Mouse (Mus musculus) heart, postnatal 0 days (tissue): ENCODE data around the gene Neurod4. TPM values are rescaled to one million over a fixed set of nuclear protein-coding genes. Genes with fewer than 3 reads are reported as not detected.

ENCODE experiments used
- ATAC-seq: fragments of 200-750 bp; cut with Nextera tagmentation; 2 replicates; pipeline ENCODE4 v1.8.0; 2017; ENCODE audit warnings: low read depth, moderate number of reproducible peaks, moderate library complexity; ENCODE audit not compliant: insufficient read depth
- DNase-seq: peaks from one replicate; pipeline ENCODE4 v3.0.0-alpha.2; 2016; ENCODE audit warnings: low spot score
- H3K27ac ChIP-seq: fragments of 300-500 bp; sonication (generic); 2 replicates; pipeline ENCODE4 v1.5.1; 2014; ENCODE audit warnings: low read depth, mild to moderate bottlenecking
- H3K27me3 ChIP-seq: fragments of 300-500 bp; sonication (generic); 2 replicates; pipeline ENCODE4 v1.6.1; 2014; ENCODE audit warnings: low read length, mixed read lengths; ENCODE audit not compliant: control insufficient read depth, insufficient read depth
- H3K36me3 ChIP-seq: fragments of 300-500 bp; sonication (generic); replicated peaks from 2 replicates; pipeline ENCODE4 v1.6.1; 2014; ENCODE audit warnings: low read length, mixed read lengths; ENCODE audit not compliant: control insufficient read depth, insufficient read depth
- H3K4me1 ChIP-seq: fragments of 300-500 bp; sonication (generic); 2 replicates; pipeline ENCODE4 v1.6.1; 2014; ENCODE audit warnings: antibody characterized with exemption; ENCODE audit not compliant: control insufficient read depth, insufficient read depth
- H3K4me2 ChIP-seq: fragments of 300-500 bp; sonication (generic); 2 replicates; pipeline ENCODE4 v1.6.1; 2014; ENCODE audit warnings: low read depth, mild to moderate bottlenecking, low read length, moderate library complexity
- H3K4me3 ChIP-seq: fragments of 300-500 bp; sonication (generic); 2 replicates; pipeline ENCODE4 v1.5.1; 2014; ENCODE audit warnings: low read depth, low read length
- H3K9ac ChIP-seq: fragments of 300-500 bp; sonication (generic); replicated peaks from 2 replicates; pipeline ENCODE4 v1.6.1; 2014; ENCODE audit warnings: low read depth, low read length, mixed read lengths
- H3K9me3 ChIP-seq: fragments of 300-500 bp; sonication (generic); replicated peaks from 2 replicates; pipeline ENCODE4 v1.6.1; 2016; ENCODE audit warnings: low read length; ENCODE audit not compliant: control insufficient read depth
- CTCF ChIP-seq: IDR thresholded peaks from 2 replicates; pipeline ENCODE4 v1.5.1; 2016; ENCODE audit warnings: antibody characterized with exemption, control low read depth, low read depth
- EP300 ChIP-seq: IDR thresholded peaks from 2 replicates; pipeline ENCODE4 v1.6.1; 2016; ENCODE audit warnings: antibody characterized with exemption, low read depth
- WGBS: fragments of 180-500 bp; shearing (Covaris S2); extraction: QIAGEN DNeasy Blood & Tissue Kit; methylation state at CpG from one replicate; pipeline ENCODE4 v1.1.7; 2014; 5-methylcytosine and 5-hydroxymethylcytosine counted together
- polyA plus RNA-seq: library from polyadenylated mRNA; unstranded; fragments of >200 nt; fragmentation: Nextera tagmentation; extraction: Ambion mirVana; gene quantifications from 2 replicates; pipeline ENCODE4 v1.2.1, GENCODE M21; 2015
- total RNA-seq: library from RNA; depleted of rRNA; stranded (reverse); fragments of >200 nt; gene quantifications from 2 replicates; pipeline ENCODE4 v1.2.3, GENCODE M21; 2014; ENCODE audit warnings: low replicate concordance; rRNA removed

The Neurod4 gene
- total RNA-seq = not detected in 2 replicates
- not detected in 2 replicates for polyA plus RNA-seq

DNA sequence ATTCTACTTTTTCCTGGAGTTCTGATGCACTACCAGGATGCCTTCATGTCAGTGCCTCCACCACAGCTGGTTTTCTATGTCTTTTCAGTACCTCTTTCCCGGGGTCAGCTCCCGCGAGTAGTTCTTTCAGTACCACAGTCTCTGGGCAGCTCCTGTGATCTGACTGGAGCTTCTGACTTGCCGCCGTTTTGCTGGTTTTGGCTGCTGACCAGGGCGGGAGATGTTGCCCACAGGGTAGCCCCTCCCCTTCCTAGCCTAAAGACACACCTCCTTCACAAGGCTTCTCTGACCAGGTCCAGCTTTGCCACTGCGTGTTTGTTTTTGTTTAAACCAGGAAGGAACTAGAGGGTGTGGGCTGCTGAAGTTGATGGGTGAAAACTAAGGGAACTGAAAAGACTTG, at the start of gene Neurod4:
Gene Neurod4, minus strand, starts transcription at position 175 of the 400 bp plus-strand sequence.
- no peak within 1 kb of the TSS for H3K9ac ChIP-seq
- no peaks in the 10 kb centered on the region for H3K9me3 ChIP-seq
- H3K4me3 ChIP-seq = no peak within 1 kb of the TSS
- DNase-seq (peak; percentile 49), ATAC-seq (peak; percentile 75; the same call in 1 of the 2 replicates)
- under 1% methylated on average over 7 of the region's 7 CpGs for WGBS
- H3K4me1 ChIP-seq = no peaks in the 10 kb centered on the region
- no peak within 1 kb of the TSS for H3K4me2 ChIP-seq
- no peaks in the 10 kb centered on the region for H3K27me3 ChIP-seq
- H3K36me3 ChIP-seq = no peaks in the 10 kb centered on the region
- TF ChIP-seq CTCF (no peak), EP300 (no peak)
- H3K27ac ChIP-seq = no peak within 1 kb of the TSS

DNA sequence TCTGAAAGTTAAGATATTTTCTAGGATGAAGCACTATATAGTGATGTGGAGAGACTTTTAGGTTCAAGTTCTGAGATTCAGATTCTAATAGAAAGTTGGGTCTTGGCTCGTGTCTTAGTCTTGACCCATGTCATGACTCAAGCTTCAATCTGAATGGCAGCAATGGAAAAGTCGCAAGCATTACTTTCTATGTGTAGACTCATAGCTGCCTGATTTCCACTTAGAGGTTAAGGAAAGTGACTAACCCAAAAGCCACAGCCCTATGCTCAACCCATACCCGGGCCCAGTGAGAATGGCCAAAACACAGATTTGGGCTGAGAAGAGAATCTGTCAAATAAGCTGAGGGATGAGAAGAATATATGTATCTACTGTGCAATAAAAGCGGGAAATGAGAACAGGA, 44.2 kb upstream of the Neurod4 start:
- no peaks in the 10 kb centered on the region for H3K36me3 ChIP-seq
- no peak overlapping the region; the same call in 1 of the 2 replicates for H3K4me3 ChIP-seq
- no peaks in the 10 kb centered on the region for H3K27me3 ChIP-seq
- ATAC-seq (no peak), DNase-seq (no peak)
- no peaks in the 10 kb centered on the region for H3K9me3 ChIP-seq
- H3K4me1 ChIP-seq = no peaks in the 10 kb centered on the region
- H3K9ac ChIP-seq = no peak overlapping the region
- 64% methylated on average over 4 of the region's 4 CpGs for WGBS
- TF ChIP-seq EP300 (no peak), CTCF (no peak)
- peak overlapping the region; percentile 28; the same call in 1 of the 2 replicates for H3K4me2 ChIP-seq
- no peak overlapping the region for H3K27ac ChIP-seq

DNA sequence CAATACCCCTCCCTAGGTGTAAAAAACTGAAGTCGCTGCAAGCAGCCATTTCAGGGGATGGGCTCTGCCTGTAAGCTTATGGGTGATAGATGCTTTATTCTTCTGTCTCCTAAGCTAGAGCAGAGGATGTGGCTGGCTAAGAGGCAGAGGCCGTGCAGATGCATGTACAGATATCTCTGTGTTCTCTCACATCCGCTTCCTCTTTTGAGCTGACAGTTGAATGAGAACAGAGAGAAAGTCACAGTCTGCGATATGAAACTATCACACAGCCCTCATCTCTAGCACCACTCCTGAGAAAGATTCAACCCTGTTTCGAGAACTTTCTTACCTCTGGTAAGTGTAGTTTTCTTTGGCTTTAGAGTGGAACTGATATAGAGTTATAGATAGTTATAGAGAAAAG, 42.6 kb upstream of the Neurod4 start, which contains the start of gene Tespa1:
Gene Tespa1, plus strand, starts transcription at position 234 of the 400 bp plus-strand sequence.
- Histone ChIP-seq H3K4me3 (peak within 1 kb of the TSS; percentile 11; the same call in 1 of the 2 replicates), H3K9ac (no peak within 1 kb of the TSS), H3K36me3 (no peaks in the 10 kb centered on the region), H3K9me3 (no peaks in the 10 kb centered on the region), H3K27me3 (no peaks in the 10 kb centered on the region), H3K27ac (no peak within 1 kb of the TSS; the same call in 1 of the 2 replicates), H3K4me1 (no peaks in the 10 kb centered on the region), H3K4me2 (peak within 1 kb of the TSS; percentile 28; the same call in 1 of the 2 replicates)
- 53% methylated on average over 5 of the region's 5 CpGs for WGBS
- DNase-seq (no peak), ATAC-seq (no peak)
- TF ChIP-seq CTCF = no peak
- no peak for TF ChIP-seq EP300

DNA sequence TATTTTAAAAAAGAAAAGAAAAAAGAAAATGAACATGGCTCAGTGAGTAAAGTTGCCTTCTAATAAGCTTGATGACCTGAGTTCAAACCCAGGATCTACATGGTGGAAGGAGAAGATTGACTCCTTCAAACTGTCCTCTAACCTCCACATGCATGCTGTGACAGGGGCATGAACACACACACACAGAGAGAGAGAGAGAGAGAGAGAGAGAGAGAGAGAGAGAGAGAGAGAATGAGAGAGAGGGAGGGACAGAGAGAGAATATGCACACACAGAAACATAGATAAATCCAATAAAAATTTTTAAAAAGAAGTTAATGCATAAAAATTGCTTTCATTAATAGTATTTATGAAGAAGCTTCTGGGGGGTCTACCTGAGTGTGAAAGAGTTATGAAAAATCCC, 42.0 kb upstream of the Neurod4 start:
- no peak overlapping the region for H3K9ac ChIP-seq
- H3K9me3 ChIP-seq = no peaks in the 10 kb centered on the region
- no peaks in the 10 kb centered on the region for H3K36me3 ChIP-seq
- no peak overlapping the region for H3K27ac ChIP-seq
- ATAC-seq = no peak
- no peak overlapping the region for H3K4me2 ChIP-seq
- H3K27me3 ChIP-seq = no peaks in the 10 kb centered on the region
- no peak for DNase-seq
- no peak for TF ChIP-seq CTCF
- TF ChIP-seq EP300 = no peak
- no peak overlapping the region for H3K4me3 ChIP-seq
- no peaks in the 10 kb centered on the region for H3K4me1 ChIP-seq

DNA sequence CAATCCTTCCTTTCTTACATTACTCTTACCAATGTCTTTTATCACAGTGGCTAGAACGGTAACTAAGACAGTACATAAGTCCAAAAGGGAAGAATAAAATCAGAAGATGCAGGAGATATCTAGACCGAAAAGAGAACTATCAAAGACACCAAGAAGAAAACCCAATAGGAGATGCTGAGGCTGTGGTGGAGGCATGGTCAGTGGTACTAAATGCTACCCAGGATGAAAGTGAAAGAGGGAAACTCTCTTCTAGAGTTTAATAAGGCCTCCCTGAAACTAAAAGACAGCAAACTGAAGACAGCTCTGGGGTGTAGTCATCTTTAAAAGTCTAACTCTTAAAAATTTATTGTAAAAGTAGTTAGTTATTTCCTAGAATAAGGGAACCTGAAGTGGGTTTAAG, 40.7 kb upstream of the Neurod4 start:
- ATAC-seq (no peak), DNase-seq (no peak)
- Histone ChIP-seq H3K27me3 (no peaks in the 10 kb centered on the region), H3K4me2 (no peak overlapping the region), H3K9me3 (no peaks in the 10 kb centered on the region), H3K4me3 (no peak overlapping the region), H3K36me3 (no peaks in the 10 kb centered on the region), H3K27ac (no peak overlapping the region), H3K4me1 (no peaks in the 10 kb centered on the region), H3K9ac (no peak overlapping the region)
- WGBS = 72% methylated on average over 2 of the region's 2 CpGs
- no peak for TF ChIP-seq EP300
- no peak for TF ChIP-seq CTCF

DNA sequence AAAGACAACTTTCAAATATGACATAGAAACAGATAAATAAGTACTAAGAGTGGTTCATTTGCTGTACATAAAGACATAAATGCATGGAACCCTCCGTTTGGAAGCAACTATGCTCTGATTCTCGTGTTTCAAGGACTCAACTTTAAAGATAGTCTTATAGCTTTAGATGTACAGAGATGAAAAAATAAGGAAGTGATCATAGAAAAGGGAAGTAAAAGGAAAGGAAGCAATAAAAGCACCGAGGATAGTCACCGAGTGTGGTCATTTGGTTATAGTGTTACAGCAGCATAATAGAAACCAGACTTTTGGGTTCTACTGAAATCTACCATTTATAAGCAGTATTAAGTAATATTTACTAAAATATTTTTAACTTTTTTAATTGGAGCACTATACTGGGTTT, 38.7 kb upstream of the Neurod4 start:
- H3K9ac ChIP-seq = no peak overlapping the region
- 55% methylated on average over 4 of the region's 4 CpGs for WGBS
- no peak overlapping the region for H3K4me2 ChIP-seq
- H3K9me3 ChIP-seq = no peaks in the 10 kb centered on the region
- ATAC-seq (no peak), DNase-seq (no peak)
- H3K27me3 ChIP-seq = no peaks in the 10 kb centered on the region
- TF ChIP-seq EP300 = no peak
- no peak for TF ChIP-seq CTCF
- no peaks in the 10 kb centered on the region for H3K36me3 ChIP-seq
- no peak overlapping the region for H3K27ac ChIP-seq
- no peaks in the 10 kb centered on the region for H3K4me1 ChIP-seq
- H3K4me3 ChIP-seq = no peak overlapping the region
